ENCODE assay signal across 21 mouse cellular contexts in the genomic region with DNA sequence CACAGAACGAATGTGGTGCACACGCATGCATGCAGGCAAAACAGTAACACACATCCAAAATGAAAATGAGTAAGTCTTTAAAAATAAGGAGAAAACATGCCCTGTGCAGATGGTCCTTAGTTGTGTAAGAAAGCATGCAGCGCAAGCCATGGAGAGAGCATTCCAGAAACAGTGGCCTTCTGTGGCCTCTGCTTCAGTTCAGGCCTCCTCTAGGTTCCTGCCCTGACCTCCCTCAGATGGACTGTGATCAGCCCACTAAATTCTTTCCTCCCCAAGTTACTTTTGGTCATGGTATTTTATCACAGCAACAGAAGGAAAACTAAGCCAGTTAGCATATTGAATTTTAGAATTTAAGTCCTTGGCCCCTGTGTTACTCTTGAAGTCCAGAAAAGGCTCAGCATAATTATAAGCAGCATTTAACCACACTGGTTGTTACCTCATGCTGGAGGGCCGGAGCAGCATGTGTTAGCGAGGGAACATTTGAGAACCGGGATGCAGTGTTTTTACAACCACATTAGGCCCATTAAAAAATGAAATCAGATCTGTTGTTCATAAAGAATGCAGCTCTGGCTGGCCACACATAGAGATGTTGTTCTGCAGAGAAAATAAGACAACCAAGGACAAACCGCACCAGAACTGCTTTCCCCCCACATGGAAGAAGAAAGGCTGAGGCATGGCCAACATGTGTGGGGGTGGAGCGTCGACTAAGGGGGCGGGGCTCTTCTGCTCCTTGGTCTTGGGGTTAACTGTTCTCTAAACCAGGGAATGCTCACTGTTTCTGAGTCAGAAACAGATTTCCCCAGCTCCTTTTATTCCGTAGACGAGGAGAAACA. TPM values are rescaled to one million over a fixed set of nuclear protein-coding genes. Genes with fewer than 3 reads are reported as not detected.
DNase-seq lines count a peak whose midpoint lies in the region; ATAC-seq and TF ChIP-seq lines count a peak whose summit lies in the region.
"Had no signal": no experiment of that assay in that cellular context is flagged by ENCODE, and none has a peak within 500 bp of the region (broad histone marks: within the 10 kb centered on the region; RNA-seq: fewer than 3 reads in every experiment).

No protein-coding gene starts in this region.

- no peaks in the 10 kb centered on the region for H3K9me3 ChIP-seq in embryonic facial prominence, embryonic 15.5 days (replicated peaks)
- no peaks in the 10 kb centered on the region for H3K9me3 ChIP-seq in intestine, embryonic 15.5 days
- H3K9me3 ChIP-seq: forebrain, embryonic 13.5 days; heart, embryonic 13.5 days had no signal

- H3K9ac ChIP-seq in liver, adult 2 months (ENCODE audit: low read depth, low read length), result no peak overlapping the region
- H3K9ac ChIP-seq in embryonic facial prominence, embryonic 15.5 days, result no peak overlapping the region
- no peak overlapping the region for H3K9ac ChIP-seq in intestine, embryonic 15.5 days
- H3K9ac ChIP-seq: forebrain, embryonic 13.5 days; heart, embryonic 13.5 days; liver, postnatal 0 days had no signal

- TF ChIP-seq POLR2A in liver, adult 2 months (IDR thresholded peaks at IDR 0.05; ENCODE audit: extremely low read depth, insufficient read depth, low read length), result no peak

- DNase-seq in kidney, adult 9 months, result peak; percentile 8
- no peak for DNase-seq in kidney, postnatal 25 days
- peak; percentile 14 for DNase-seq in liver, adult 2 months (ENCODE audit: extremely low read depth, low read depth, low spot score)
- no peak for DNase-seq in liver
- DNase-seq in testis, postnatal 10 days (ENCODE audit: low spot score), result peak; percentile 69
- no peak for DNase-seq in spleen, postnatal 36 days (ENCODE audit: low spot score in 2 of 2)
- DNase-seq: adrenal gland, adult 8-10 months; cerebellum, adult 11-12 months; cerebellum, postnatal 36 days; heart, postnatal 4 days; layer of hippocampus, postnatal 36 days; left cerebral cortex, postnatal 4 days; liver, postnatal 0 days; lung, postnatal 14 days; thymus, postnatal 36 days had no signal

- peaks cover 4% of the 10 kb centered on the region; the same call in 1 of the 2 replicates for H3K79me2 ChIP-seq in liver, adult 2 months (ENCODE audit: control insufficient read depth, insufficient read depth, low read length)

- TF ChIP-seq CTCF in liver, adult 2 months (IDR thresholded peaks at IDR 0.05; ENCODE audit: low read depth, low read length), result no peak

- H3K4me1 ChIP-seq in liver, adult 2 months (ENCODE audit: control insufficient read depth, insufficient read depth, low read length), result no peaks in the 10 kb centered on the region
- peaks cover 22% of the 10 kb centered on the region for H3K4me1 ChIP-seq in embryonic facial prominence, embryonic 15.5 days
- H3K4me1 ChIP-seq in intestine, embryonic 15.5 days (replicated peaks), result no peaks in the 10 kb centered on the region
- H3K4me1 ChIP-seq: forebrain, embryonic 13.5 days; heart, embryonic 13.5 days had no signal

- H3K4me3 ChIP-seq in liver, adult 2 months (ENCODE audit: insufficient read depth, low read depth, low read length), result no peak overlapping the region
- no peak overlapping the region for H3K4me3 ChIP-seq in embryonic facial prominence, embryonic 15.5 days (replicated peaks)
- no peak overlapping the region for H3K4me3 ChIP-seq in intestine, embryonic 15.5 days (replicated peaks)
- H3K4me3 ChIP-seq: forebrain, embryonic 13.5 days; heart, embryonic 13.5 days had no signal

- H3K36me3 ChIP-seq in liver, adult 2 months (ENCODE audit: control insufficient read depth, insufficient read depth, low read length), result peaks cover 20% of the 10 kb centered on the region
- H3K36me3 ChIP-seq in embryonic facial prominence, embryonic 15.5 days, result no peaks in the 10 kb centered on the region
- H3K36me3 ChIP-seq in intestine, embryonic 15.5 days, result no peaks in the 10 kb centered on the region

- no peak overlapping the region for H3K4me2 ChIP-seq in embryonic facial prominence, embryonic 15.5 days (replicated peaks)
- H3K4me2 ChIP-seq in intestine, embryonic 15.5 days (replicated peaks), result no peak overlapping the region
- H3K4me2 ChIP-seq: forebrain, embryonic 13.5 days; heart, embryonic 13.5 days had no signal

- no peaks in the 10 kb centered on the region for H3K27me3 ChIP-seq in liver, adult 2 months (ENCODE audit: control insufficient read depth, insufficient read depth, low read length)
- H3K27me3 ChIP-seq in embryonic facial prominence, embryonic 15.5 days, result no peaks in the 10 kb centered on the region
- H3K27me3 ChIP-seq in intestine, embryonic 15.5 days (replicated peaks), result no peaks in the 10 kb centered on the region
- H3K27me3 ChIP-seq: forebrain, embryonic 13.5 days; heart, embryonic 13.5 days had no signal

- no peak overlapping the region; the same call in 1 of the 2 replicates for H3K27ac ChIP-seq in liver, adult 2 months (replicated peaks; ENCODE audit: insufficient read depth, low read depth, low read length)
- peak overlapping the region; percentile 85 for H3K27ac ChIP-seq in embryonic facial prominence, embryonic 15.5 days (replicated peaks)
- H3K27ac ChIP-seq in intestine, embryonic 15.5 days, result no peak overlapping the region
- H3K27ac ChIP-seq: forebrain, embryonic 13.5 days; heart, embryonic 13.5 days had no signal

- 87% methylated on average over 12 of the region's 12 CpGs for WGBS in liver, adult 2 months
- WGBS in embryonic facial prominence, embryonic 15.5 days, result 45% methylated on average over 12 of the region's 12 CpGs
- 87% methylated on average over 12 of the region's 12 CpGs for WGBS in intestine, embryonic 15.5 days

- peak; percentile 84 for ATAC-seq in embryonic facial prominence, embryonic 15.5 days (ENCODE audit: insufficient number of reproducible peaks, low FRiP score, low TSS enrichment, low read depth)
- ATAC-seq in intestine, embryonic 15.5 days, result no peak
- ATAC-seq: forebrain, embryonic 13.5 days; hindbrain, embryonic 16.5 days; liver, postnatal 0 days; midbrain, embryonic 16.5 days had no signal

RNA-seq across cellular contexts. Expression of a gene that starts 33.8 kb away (rescaled TPM):
- 2.0 and 2.8 TPM in 2 replicates for total RNA-seq in liver, adult 2 months (2014; rRNA removed)
- 3.6 and 4.0 TPM in 2 replicates for polyA plus RNA-seq in liver, adult 2 months (2012; rRNA removed)
- polyA plus RNA-seq in embryonic facial prominence, embryonic 15.5 days (2015; fragmentation: Nextera tagmentation; extraction: Ambion mirVana), result 6.1 and 7.4 TPM in 2 replicates
- polyA plus RNA-seq in intestine, embryonic 15.5 days (2015; fragmentation: Nextera tagmentation; extraction: Ambion mirVana), result 3.8 and 3.9 TPM in 2 replicates

RNA-seq across cellular contexts. Expression of a gene that starts 37.7 kb away (rescaled TPM):
- 15.6 and 20.1 TPM in 2 replicates for total RNA-seq in liver, adult 2 months (2014; rRNA removed)
- 9.3 and 10.8 TPM in 2 replicates for polyA plus RNA-seq in liver, adult 2 months (2012; rRNA removed)
- 99.2 and 111 TPM in 2 replicates for polyA plus RNA-seq in embryonic facial prominence, embryonic 15.5 days (2015; fragmentation: Nextera tagmentation; extraction: Ambion mirVana)
- polyA plus RNA-seq in intestine, embryonic 15.5 days (2015; fragmentation: Nextera tagmentation; extraction: Ambion mirVana), result 53.4 and 59.8 TPM in 2 replicates

Comparison
In these comparisons a context has a peak if more than half of its experiments do, and no peak if none do; other contexts are left out.
1. DNase-seq: peak in kidney, adult 9 months (single experiment), liver, adult 2 months (single experiment) and testis, postnatal 10 days (single experiment); none in kidney, postnatal 25 days (0 of 2), liver (single experiment) and spleen, postnatal 36 days (0 of 2).